Comparison of ENCODE assay signal across 24 mouse cellular contexts in the genomic region with DNA sequence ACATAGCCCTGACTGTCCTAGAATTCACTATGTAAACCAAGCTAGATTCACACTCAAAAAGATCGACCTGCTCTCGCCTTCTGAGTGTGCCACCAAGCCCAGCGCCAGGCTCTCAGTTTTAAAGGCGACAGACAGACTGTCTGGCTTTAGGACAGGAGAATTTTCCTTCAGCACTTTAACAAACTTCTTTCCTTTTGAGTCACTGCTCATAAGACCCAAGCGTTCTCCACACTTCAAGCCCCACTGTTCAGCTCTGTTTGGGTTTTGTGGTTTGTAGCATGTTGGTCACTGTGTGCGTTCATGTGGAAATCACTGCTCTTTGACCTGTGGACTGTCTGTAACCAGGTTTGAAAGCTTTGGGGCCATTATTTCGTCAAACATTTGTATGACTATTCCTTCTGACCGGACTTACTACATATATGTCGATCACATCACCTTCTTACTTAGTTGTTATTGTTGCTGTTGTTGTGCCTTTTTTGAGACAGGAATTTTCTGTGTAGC. TPM values are rescaled to one million over a fixed set of nuclear protein-coding genes. Genes with fewer than 3 reads are reported as not detected.
DNase-seq lines count a peak whose midpoint lies in the region; ATAC-seq and TF ChIP-seq lines count a peak whose summit lies in the region.
"Had no signal": no experiment of that assay in that cellular context is flagged by ENCODE, and none has a peak within 500 bp of the region (broad histone marks: within the 10 kb centered on the region; RNA-seq: fewer than 3 reads in every experiment).

No protein-coding gene starts in this region.

- WGBS in kidney, embryonic 15.5 days = 90% methylated on average over 9 of the region's 9 CpGs
- 76% methylated on average over 9 of the region's 9 CpGs for WGBS in liver, adult 2 months
- WGBS in liver, embryonic 11.5 days = 90% methylated on average over 9 of the region's 9 CpGs
- 94% methylated on average over 9 of the region's 9 CpGs for WGBS in forebrain, embryonic 13.5 days

- no peaks in the 10 kb centered on the region for H3K79me2 ChIP-seq in liver, adult 2 months (ENCODE audit: control insufficient read depth, insufficient read depth, low read length)

- H3K36me3 ChIP-seq in kidney, embryonic 15.5 days = no peaks in the 10 kb centered on the region
- no peaks in the 10 kb centered on the region for H3K36me3 ChIP-seq in liver, adult 2 months (ENCODE audit: control insufficient read depth, insufficient read depth, low read length)
- no peaks in the 10 kb centered on the region for H3K36me3 ChIP-seq in liver, embryonic 11.5 days (ENCODE audit: control insufficient read depth, insufficient read depth, low read length)
- H3K36me3 ChIP-seq in forebrain, embryonic 13.5 days (ENCODE audit: poor library complexity, severe bottlenecking) = peaks cover 2% of the 10 kb centered on the region
- H3K36me3 ChIP-seq: embryonic facial prominence, embryonic 15.5 days; forebrain, embryonic 15.5 days; heart, embryonic 10.5 days had no signal

- no peak overlapping the region for H3K4me2 ChIP-seq in kidney, embryonic 15.5 days
- no peak overlapping the region for H3K4me2 ChIP-seq in liver, embryonic 11.5 days
- no peak overlapping the region for H3K4me2 ChIP-seq in forebrain, embryonic 13.5 days
- H3K4me2 ChIP-seq: embryonic facial prominence, embryonic 15.5 days; forebrain, embryonic 15.5 days; hindbrain, embryonic 13.5 days had no signal

- no peak overlapping the region for H3K9ac ChIP-seq in kidney, embryonic 15.5 days
- no peak overlapping the region for H3K9ac ChIP-seq in liver, adult 2 months (ENCODE audit: low read depth, low read length)
- no peak overlapping the region for H3K9ac ChIP-seq in liver, embryonic 11.5 days (ENCODE audit: low read depth, low read length)
- no peak overlapping the region for H3K9ac ChIP-seq in forebrain, embryonic 13.5 days
- H3K9ac ChIP-seq: embryonic facial prominence, embryonic 15.5 days; forebrain, embryonic 15.5 days; hindbrain, embryonic 13.5 days had no signal

- no peak overlapping the region for H3K4me3 ChIP-seq in kidney, embryonic 15.5 days (replicated peaks)
- no peak overlapping the region for H3K4me3 ChIP-seq in liver, adult 2 months (ENCODE audit: insufficient read depth, low read depth, low read length)
- H3K4me3 ChIP-seq in liver, embryonic 11.5 days (ENCODE audit: low read depth, low read length) = no peak overlapping the region
- no peak overlapping the region for H3K4me3 ChIP-seq in forebrain, embryonic 13.5 days
- H3K4me3 ChIP-seq: embryonic facial prominence, embryonic 15.5 days; erythroblast, embryonic 14.5 days; forebrain, embryonic 10.5 days; forebrain, embryonic 15.5 days; heart, embryonic 10.5 days; hindbrain, embryonic 13.5 days had no signal

- TF ChIP-seq CTCF in liver, adult 2 months (IDR thresholded peaks at IDR 0.05; ENCODE audit: low read depth, low read length) = no peak

- no peaks in the 10 kb centered on the region for H3K9me3 ChIP-seq in kidney, embryonic 15.5 days (replicated peaks)
- H3K9me3 ChIP-seq in liver, embryonic 11.5 days (ENCODE audit: control insufficient read depth, low read length) = no peaks in the 10 kb centered on the region
- H3K9me3 ChIP-seq in forebrain, embryonic 13.5 days (replicated peaks) = no peaks in the 10 kb centered on the region
- H3K9me3 ChIP-seq: embryonic facial prominence, embryonic 15.5 days; forebrain, embryonic 10.5 days; forebrain, embryonic 15.5 days; heart, embryonic 10.5 days; hindbrain, embryonic 13.5 days had no signal

- no peaks in the 10 kb centered on the region for H3K4me1 ChIP-seq in kidney, embryonic 15.5 days
- no peaks in the 10 kb centered on the region for H3K4me1 ChIP-seq in liver, adult 2 months (ENCODE audit: control insufficient read depth, insufficient read depth, low read length)
- no peaks in the 10 kb centered on the region for H3K4me1 ChIP-seq in liver, embryonic 11.5 days (replicated peaks; ENCODE audit: control insufficient read depth, insufficient read depth, low read length)
- H3K4me1 ChIP-seq in forebrain, embryonic 13.5 days = 0 out of 2 replicates have a peak, but pooled peaks cover 3% of the 10 kb centered on the region
- H3K4me1 ChIP-seq: embryonic facial prominence, embryonic 15.5 days; forebrain, embryonic 15.5 days; heart, embryonic 10.5 days had no signal

- DNase-seq in kidney, adult 11 months = peak; percentile 21
- peak; percentile 55 for DNase-seq in liver, adult 2 months (ENCODE audit: extremely low read depth, low read depth, low spot score)
- no peak for DNase-seq in liver, embryonic 11.5 days (ENCODE audit: low spot score)
- DNase-seq in kidney, postnatal 14 days = peak; percentile 25
- no peak for DNase-seq in layer of hippocampus, postnatal 14 days (ENCODE audit: low spot score in 2 of 2)
- DNase-seq: adrenal gland, postnatal 10 days; cerebellum, adult 11 months; cerebellum, adult 8-10 months; cerebellum, postnatal 14 days; embryo, embryonic 11 days; gastrocnemius, postnatal 10 days; heart, adult 18-20 months; heart, postnatal 14 days had no signal

- ATAC-seq in kidney, embryonic 15.5 days (replicated peaks; ENCODE audit: low FRiP score) = no peak
- no peak for ATAC-seq in liver, embryonic 11.5 days (replicated peaks; ENCODE audit: low FRiP score)
- ATAC-seq in forebrain, embryonic 13.5 days = no peak
- ATAC-seq: forebrain, embryonic 15.5 days; hindbrain, postnatal 0 days had no signal

- TF ChIP-seq POLR2A in liver, adult 2 months (IDR thresholded peaks at IDR 0.05; ENCODE audit: extremely low read depth, insufficient read depth, low read length) = no peak

- H3K27me3 ChIP-seq in kidney, embryonic 15.5 days = no peaks in the 10 kb centered on the region
- H3K27me3 ChIP-seq in liver, adult 2 months (ENCODE audit: control insufficient read depth, insufficient read depth, low read length) = no peaks in the 10 kb centered on the region
- no peaks in the 10 kb centered on the region for H3K27me3 ChIP-seq in liver, embryonic 11.5 days (replicated peaks; ENCODE audit: control insufficient read depth, insufficient read depth, low read length)
- H3K27me3 ChIP-seq in forebrain, embryonic 13.5 days = no peaks in the 10 kb centered on the region
- H3K27me3 ChIP-seq: embryonic facial prominence, embryonic 15.5 days; forebrain, embryonic 15.5 days; hindbrain, embryonic 13.5 days had no signal

- H3K27ac ChIP-seq in kidney, embryonic 15.5 days = no peak overlapping the region
- H3K27ac ChIP-seq in liver, adult 2 months (replicated peaks; ENCODE audit: insufficient read depth, low read depth, low read length) = no peak overlapping the region
- no peak overlapping the region for H3K27ac ChIP-seq in liver, embryonic 11.5 days (ENCODE audit: low read depth, low read length)
- H3K27ac ChIP-seq in forebrain, embryonic 13.5 days = no peak overlapping the region
- H3K27ac ChIP-seq: embryonic facial prominence, embryonic 15.5 days; forebrain, embryonic 10.5 days; forebrain, embryonic 15.5 days; heart, embryonic 10.5 days; hindbrain, embryonic 13.5 days; hindbrain, postnatal 0 days had no signal

RNA-seq across cellular contexts. Expression of a gene that starts 38.1 kb away (rescaled TPM):
- polyA plus RNA-seq in kidney, embryonic 15.5 days (2015; fragmentation: Nextera tagmentation; extraction: Ambion mirVana) = 3.1 and 5.0 TPM in 2 replicates
- total RNA-seq in liver, adult 2 months (2014; rRNA removed) = 0.20 TPM in 1 of 2 replicates, not detected in the other
- polyA plus RNA-seq in liver, adult 2 months (2012; rRNA removed) = 0.09 and 0.34 TPM in 2 replicates
- 1.8 and 2.0 TPM in 2 replicates for polyA plus RNA-seq in liver, embryonic 11.5 days (2014; fragmentation: Nextera tagmentation; extraction: Ambion mirVana)
- 10 to 100 TPM; 28.5 to 31.8 TPM for total RNA-seq in layer of hippocampus, postnatal 14 days (2021)
- polyA plus RNA-seq in forebrain, embryonic 13.5 days (2015; fragmentation: Nextera tagmentation; extraction: Ambion mirVana) = 13.3 and 14.0 TPM in 2 replicates
- polyA plus RNA-seq: erythroblast, embryonic 14.5 days had no signal

RNA-seq across cellular contexts. Expression of a gene that starts 49.0 kb away (rescaled TPM):
- 0.98 and 0.99 TPM in 2 replicates for polyA plus RNA-seq in kidney, embryonic 15.5 days (2015; fragmentation: Nextera tagmentation; extraction: Ambion mirVana)
- not detected in 2 replicates for total RNA-seq in liver, adult 2 months (2014; rRNA removed)
- polyA plus RNA-seq in liver, adult 2 months (2012; rRNA removed) = not detected in 2 replicates
- polyA plus RNA-seq in liver, embryonic 11.5 days (2014; fragmentation: Nextera tagmentation; extraction: Ambion mirVana) = 0.04 and 0.21 TPM in 2 replicates
- 1 to 10 TPM; 3.5 to 4.5 TPM for total RNA-seq in layer of hippocampus, postnatal 14 days (2021)
- 0.18 TPM in 1 of 2 replicates, not detected in the other for polyA plus RNA-seq in forebrain, embryonic 13.5 days (2015; fragmentation: Nextera tagmentation; extraction: Ambion mirVana)
- total RNA-seq: common myeloid progenitor, adult 5-6 weeks; hematopoietic stem cell, adult 5-6 weeks had no signal
- polyA plus RNA-seq: erythroblast, embryonic 14.5 days; forebrain, embryonic 15.5 days had no signal

Comparison
In these comparisons a context has a peak if more than half of its experiments do, and no peak if none do; other contexts are left out.
1. DNase-seq: peak in kidney, adult 11 months (single experiment), liver, adult 2 months (single experiment) and kidney, postnatal 14 days (single experiment); none in liver, embryonic 11.5 days (single experiment) and layer of hippocampus, postnatal 14 days (0 of 2).